Mouse (Mus musculus): Measurements from ENCODE around the gene Gm7694. TPM values are rescaled to one million over a fixed set of nuclear protein-coding genes. Genes with fewer than 3 reads are reported as not detected.

Gene Gm7694
- 0.18 TPM for total RNA-seq (2023)

GRCm38 (mm10) chr1:170306232-170306631, at the start of gene Gm7694:
Gm7694 (minus strand) TSS chr1:170306332.

GRCm38 (mm10) chr1:170308503-170308902, 2.4 kb upstream of the Gm7694 start, which contains the start of gene Spata46:
Spata46 (plus strand) TSS chr1:170308803.

GRCm38 (mm10) chr1:170277016-170277415, 29.1 kb downstream of the Gm7694 start, which contains the start of gene Sh2d1b1:
Sh2d1b1 (plus strand) TSS chr1:170277320.

Other genes starting within 250 kb of the Gm7694 start
- gene Ddr2, start 195.6 kb downstream of the Gm7694 start, total RNA-seq (2023) = not detected
- 30.6 TPM for gene Uap1, start 131.4 kb downstream of the Gm7694 start, total RNA-seq (2023)
- 47.9 TPM for gene Uhmk1, start 90.9 kb downstream of the Gm7694 start, total RNA-seq (2023)
- not detected for gene Sh2d1b2, start 73.6 kb downstream of the Gm7694 start, total RNA-seq (2023)
- gene Sh2d1b1, start 29.0 kb downstream of the Gm7694 start, total RNA-seq (2023) = not detected
- not detected for gene Spata46, start 2.5 kb upstream of the Gm7694 start, total RNA-seq (2023)

Data from CD8-positive naive resting alpha-beta T cell, adult 57 days (primary cell).